In genomic region chr2:38782731-38783130, GRCm38 (mm10) we compare ENCODE assay signal across 16 mouse cellular contexts.
DNase-seq lines count a peak whose midpoint lies in the region; ATAC-seq and TF ChIP-seq lines count a peak whose summit lies in the region.
"Had no signal": no experiment of that assay in that cellular context is flagged by ENCODE, and none has a peak within 500 bp of the region (broad histone marks: within the 10 kb centered on the region; RNA-seq: fewer than 3 reads in every experiment).

No protein-coding gene starts in this region.

- ATAC-seq in midbrain, embryonic 15.5 days (replicated peaks), result no peak
- no peak for ATAC-seq in hindbrain, embryonic 12.5 days (ENCODE audit: low FRiP score)
- ATAC-seq in liver, embryonic 16.5 days (ENCODE audit: low read depth), result no peak
- ATAC-seq: forebrain, embryonic 13.5 days had no signal

- no peaks in the 10 kb centered on the region for H3K9me3 ChIP-seq in midbrain, embryonic 10.5 days (replicated peaks)
- H3K9me3 ChIP-seq in midbrain, embryonic 15.5 days, result no peaks in the 10 kb centered on the region
- no peaks in the 10 kb centered on the region for H3K9me3 ChIP-seq in hindbrain, embryonic 12.5 days (replicated peaks)
- no peaks in the 10 kb centered on the region for H3K9me3 ChIP-seq in liver, embryonic 16.5 days (replicated peaks; ENCODE audit: control insufficient read depth, low read length)
- H3K9me3 ChIP-seq: embryonic facial prominence, embryonic 15.5 days; forebrain, embryonic 13.5 days; limb, embryonic 13.5 days; megakaryocyte, embryonic 14.5 days had no signal

- intact Hi-C loops in gastrocnemius, adult 2 months (cut with DNase I), result no loop called here
- intact Hi-C loops in gastrocnemius, postnatal 14 days (cut with DNase I; ENCODE audit: low total_unique reads), result no loop called here

- TF ChIP-seq CTCF in gastrocnemius, adult 2 months (IDR thresholded peaks at IDR 0.05), result no peak

- H3K9ac ChIP-seq in midbrain, embryonic 15.5 days, result no peak overlapping the region
- no peak overlapping the region for H3K9ac ChIP-seq in hindbrain, embryonic 12.5 days
- H3K9ac ChIP-seq in liver, embryonic 16.5 days (ENCODE audit: low read depth, low read length), result no peak overlapping the region
- H3K9ac ChIP-seq: embryonic facial prominence, embryonic 15.5 days; forebrain, embryonic 13.5 days; limb, embryonic 13.5 days had no signal

- no peak for DNase-seq in gastrocnemius, adult 2 months
- no peak for DNase-seq in gastrocnemius, postnatal 14 days
- DNase-seq in midbrain, embryonic 10.5 days (ENCODE audit: low spot score), result no peak
- no peak for DNase-seq in lung, adult 18-20 months
- DNase-seq in urinary bladder, postnatal 25 days (ENCODE audit: low spot score), result no peak
- DNase-seq: cerebellum, adult 8-10 months; kidney, postnatal 25 days; layer of hippocampus, adult 9-11 months; right cerebral cortex, postnatal 25 days had no signal

- WGBS in midbrain, embryonic 10.5 days, result 13% methylated on average over 1 of the region's 1 CpGs
- 3% methylated on average over 1 of the region's 1 CpGs for WGBS in midbrain, embryonic 15.5 days
- 2% methylated on average over 1 of the region's 1 CpGs for WGBS in hindbrain, embryonic 12.5 days
- WGBS in liver, embryonic 16.5 days (ENCODE audit: insufficient replicate concordance), result 29% methylated on average over 1 of the region's 1 CpGs

- H3K36me3 ChIP-seq in midbrain, embryonic 10.5 days, result no peaks in the 10 kb centered on the region
- no peaks in the 10 kb centered on the region for H3K36me3 ChIP-seq in midbrain, embryonic 15.5 days (replicated peaks)
- no peaks in the 10 kb centered on the region for H3K36me3 ChIP-seq in hindbrain, embryonic 12.5 days
- no peaks in the 10 kb centered on the region for H3K36me3 ChIP-seq in liver, embryonic 16.5 days (ENCODE audit: control insufficient read depth, insufficient read depth)
- H3K36me3 ChIP-seq: embryonic facial prominence, embryonic 15.5 days; limb, embryonic 13.5 days had no signal

- H3K4me1 ChIP-seq in midbrain, embryonic 10.5 days, result peaks cover 70% of the 10 kb centered on the region
- peaks cover 9% of the 10 kb centered on the region for H3K4me1 ChIP-seq in midbrain, embryonic 15.5 days
- peaks cover 17% of the 10 kb centered on the region for H3K4me1 ChIP-seq in hindbrain, embryonic 12.5 days
- peaks cover 9% of the 10 kb centered on the region for H3K4me1 ChIP-seq in liver, embryonic 16.5 days (ENCODE audit: control insufficient read depth, low read depth, low read length)
- H3K4me1 ChIP-seq: megakaryocyte, embryonic 14.5 days had no signal

- no peak overlapping the region for H3K4me2 ChIP-seq in midbrain, embryonic 15.5 days
- 0 out of 2 replicates have a peak overlapping the region, but pooled peaks have one; percentile 32 for H3K4me2 ChIP-seq in hindbrain, embryonic 12.5 days (replicated peaks)
- H3K4me2 ChIP-seq in liver, embryonic 16.5 days (ENCODE audit: low read depth, low read length), result peak overlapping the region; percentile 12; the same call in 1 of the 2 replicates
- H3K4me2 ChIP-seq: embryonic facial prominence, embryonic 15.5 days; forebrain, embryonic 13.5 days; limb, embryonic 13.5 days had no signal

- H3K27ac ChIP-seq in gastrocnemius, adult 2 months, result no peak overlapping the region
- H3K27ac ChIP-seq in midbrain, embryonic 10.5 days (replicated peaks), result peak overlapping the region; percentile 91
- H3K27ac ChIP-seq in midbrain, embryonic 15.5 days, result no peak overlapping the region
- H3K27ac ChIP-seq in hindbrain, embryonic 12.5 days, result no peak overlapping the region
- H3K27ac ChIP-seq in liver, embryonic 16.5 days (ENCODE audit: low read length), result no peak overlapping the region
- H3K27ac ChIP-seq: embryonic facial prominence, embryonic 15.5 days; limb, embryonic 13.5 days had no signal

- peak overlapping the region; percentile 67 for H3K4me3 ChIP-seq in gastrocnemius, adult 2 months
- peak overlapping the region; percentile 48 for H3K4me3 ChIP-seq in midbrain, embryonic 10.5 days
- no peak overlapping the region for H3K4me3 ChIP-seq in midbrain, embryonic 15.5 days
- no peak overlapping the region for H3K4me3 ChIP-seq in hindbrain, embryonic 12.5 days
- H3K4me3 ChIP-seq in liver, embryonic 16.5 days (ENCODE audit: low read depth, low read length), result no peak overlapping the region
- H3K4me3 ChIP-seq: embryonic facial prominence, embryonic 15.5 days; forebrain, embryonic 13.5 days; limb, embryonic 13.5 days; megakaryocyte, embryonic 14.5 days had no signal

- no peaks in the 10 kb centered on the region for H3K27me3 ChIP-seq in midbrain, embryonic 10.5 days (ENCODE audit: low read depth, poor library complexity, severe bottlenecking)
- H3K27me3 ChIP-seq in midbrain, embryonic 15.5 days (replicated peaks), result no peaks in the 10 kb centered on the region
- no peaks in the 10 kb centered on the region for H3K27me3 ChIP-seq in hindbrain, embryonic 12.5 days
- H3K27me3 ChIP-seq in liver, embryonic 16.5 days (ENCODE audit: control insufficient read depth, insufficient read depth, low read depth, low read length), result no peaks in the 10 kb centered on the region
- H3K27me3 ChIP-seq: embryonic facial prominence, embryonic 15.5 days; limb, embryonic 13.5 days; megakaryocyte, embryonic 14.5 days had no signal

Comparison
In these comparisons a context has a peak if more than half of its experiments do, and no peak if none do; other contexts are left out.
1. H3K4me3 ChIP-seq: peak in gastrocnemius, adult 2 months (single experiment) and midbrain, embryonic 10.5 days (single experiment); none in midbrain, embryonic 15.5 days (single experiment), hindbrain, embryonic 12.5 days (single experiment) and liver, embryonic 16.5 days (single experiment).